Mouse (Mus musculus): ENCODE results near the gene Zfp598.
"Not testable (repeated sequence)": the region's sequence is repeated elsewhere in the genome, so short reads cannot be mapped to it uniquely, and the experiment has no call there.

Gene Zfp598

DNA sequence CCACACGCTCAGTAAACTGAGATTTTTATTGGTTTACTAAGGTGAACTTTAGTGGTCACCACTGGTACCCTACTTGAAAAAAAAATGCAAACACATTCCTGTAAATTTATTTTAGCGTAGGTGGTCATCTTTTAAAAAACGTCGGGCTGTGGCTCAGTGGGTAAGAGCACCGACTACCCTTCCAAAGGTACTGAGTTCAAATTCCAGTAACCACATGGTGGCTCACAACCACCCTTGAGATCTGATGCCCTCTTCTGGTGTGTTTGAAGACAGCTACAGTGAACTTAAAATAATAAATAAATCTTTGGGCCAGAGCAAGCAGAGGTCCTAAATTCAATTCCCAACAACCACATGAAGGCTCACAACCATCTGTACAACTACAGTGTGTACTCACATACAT is 49.5 kb downstream of the Zfp598 start:
- in situ Hi-C loops (cut with MboI; ENCODE audit: unreplicated experiment in 2 of 2), result not testable (repeated sequence)

DNA sequence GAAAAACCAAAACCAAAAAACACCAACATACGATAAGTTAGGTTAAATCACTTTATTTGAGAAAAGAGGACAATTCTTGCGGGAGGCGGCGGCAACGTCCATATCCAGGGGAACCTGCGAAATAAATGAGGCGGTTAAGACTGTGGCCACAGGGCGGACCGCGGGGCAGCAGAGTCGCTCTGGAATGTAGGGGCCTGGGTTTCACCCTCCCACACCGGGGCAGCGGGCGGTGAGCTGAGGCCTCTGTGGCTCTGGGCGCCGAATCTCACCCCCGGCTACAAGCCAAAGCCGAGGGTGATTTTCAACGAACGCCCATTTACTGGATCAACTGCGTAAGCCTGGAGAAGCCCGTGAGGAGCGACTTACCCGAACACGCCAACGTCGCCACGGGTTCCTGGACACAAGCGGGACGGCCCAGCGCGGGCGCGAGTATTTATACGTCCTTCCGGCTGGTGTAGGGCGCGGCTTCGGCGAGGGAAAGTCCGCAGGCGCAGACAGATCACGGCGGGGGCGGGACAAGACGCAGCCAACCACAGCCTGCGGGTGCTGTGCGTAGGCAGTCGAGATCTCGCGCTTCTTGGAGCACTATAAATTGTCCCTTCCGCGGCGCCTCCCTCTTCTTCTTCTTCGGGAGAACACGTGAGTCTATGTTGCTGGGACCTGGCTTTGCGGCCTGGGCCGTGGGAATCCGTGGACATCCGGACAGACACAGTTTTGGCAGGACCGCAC is 50.2 kb downstream of the Zfp598 start:
- in situ Hi-C loops (cut with MboI; ENCODE audit: unreplicated experiment in 2 of 2), result no loop called here

DNA sequence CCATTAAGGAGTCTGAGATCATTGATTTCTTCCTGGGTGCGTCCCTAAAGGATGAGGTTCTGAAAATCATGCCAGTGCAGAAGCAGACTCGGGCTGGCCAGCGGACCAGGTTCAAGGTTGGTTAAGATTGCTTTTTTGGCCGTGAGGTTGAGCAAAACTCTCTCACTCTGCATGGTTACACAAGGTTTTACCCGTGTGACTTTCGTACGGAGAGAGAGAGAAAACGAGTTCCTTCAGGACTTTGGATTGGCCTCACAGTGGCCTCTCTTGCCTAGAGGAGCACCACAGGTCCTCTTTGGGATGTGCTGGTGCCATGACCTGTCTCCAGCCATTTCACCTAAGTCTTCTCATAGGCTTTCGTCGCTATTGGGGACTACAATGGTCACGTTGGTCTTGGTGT is 51.1 kb downstream of the Zfp598 start:
- in situ Hi-C loops (cut with MboI; ENCODE audit: unreplicated experiment in 2 of 2), result not testable (repeated sequence)

DNA sequence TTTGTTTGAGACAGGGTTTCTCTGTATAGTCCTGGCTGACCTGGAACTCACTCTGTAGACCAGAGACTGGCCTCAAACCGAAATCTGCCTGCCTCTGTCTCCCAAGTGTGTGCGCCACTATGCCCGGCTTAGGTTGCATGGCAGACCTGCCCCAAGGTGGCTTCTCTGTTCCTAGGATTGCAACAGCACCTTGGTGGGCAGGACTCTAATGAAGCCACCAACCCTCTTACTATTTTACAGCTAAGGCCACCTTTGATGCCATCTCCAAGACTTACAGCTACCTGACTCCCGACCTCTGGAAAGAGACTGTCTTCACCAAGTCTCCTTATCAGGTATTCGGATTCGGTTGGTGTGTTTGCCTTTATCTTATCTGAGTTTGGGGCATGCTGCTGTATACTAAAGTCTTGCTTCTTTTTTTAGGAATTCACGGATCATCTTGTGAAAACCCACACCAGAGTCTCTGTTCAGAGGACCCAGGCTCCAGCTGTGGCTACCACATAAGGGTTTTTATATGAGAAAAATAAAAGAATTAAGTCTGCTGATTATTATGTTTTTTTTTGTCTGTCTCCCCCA is 52.0 kb downstream of the Zfp598 start:
- in situ Hi-C loops (cut with MboI; ENCODE audit: unreplicated experiment in 2 of 2), result not testable (repeated sequence)

DNA sequence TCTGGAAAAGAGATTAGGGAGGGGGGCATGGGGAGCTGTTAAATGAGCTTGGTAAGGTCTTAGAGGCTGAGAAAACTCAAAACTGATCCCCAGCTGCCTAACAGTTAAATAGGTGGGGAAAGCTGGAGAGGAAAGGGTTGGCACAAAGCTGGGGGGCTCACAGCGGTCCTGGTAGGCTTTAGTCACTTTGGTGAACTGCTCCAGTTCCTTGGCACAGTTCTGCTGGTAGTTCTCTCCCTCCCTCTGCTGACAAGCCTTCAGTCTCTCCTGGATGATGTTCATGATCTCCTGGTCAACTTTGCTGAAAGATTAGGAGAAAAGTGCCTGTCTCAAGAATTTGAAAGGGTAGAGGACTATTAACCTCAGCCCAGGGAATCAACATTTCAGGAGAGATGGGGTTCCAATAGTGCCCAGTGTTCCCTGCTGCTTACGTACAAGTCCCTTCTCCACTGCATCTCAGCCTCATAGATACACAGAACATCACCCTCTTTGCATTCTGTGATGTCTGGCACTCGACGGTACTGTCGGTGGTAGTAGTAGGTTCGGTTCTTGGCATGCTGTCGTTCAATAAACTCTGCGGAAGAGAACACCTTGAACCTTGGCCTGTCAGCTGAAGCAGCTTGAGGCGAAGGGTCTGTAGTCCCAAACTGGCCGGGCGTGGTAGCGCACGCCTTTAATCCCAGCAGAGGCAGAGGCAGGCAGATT is 52.9 kb downstream of the Zfp598 start:
- in situ Hi-C loops (cut with MboI; ENCODE audit: unreplicated experiment in 2 of 2), result no loop called here

DNA sequence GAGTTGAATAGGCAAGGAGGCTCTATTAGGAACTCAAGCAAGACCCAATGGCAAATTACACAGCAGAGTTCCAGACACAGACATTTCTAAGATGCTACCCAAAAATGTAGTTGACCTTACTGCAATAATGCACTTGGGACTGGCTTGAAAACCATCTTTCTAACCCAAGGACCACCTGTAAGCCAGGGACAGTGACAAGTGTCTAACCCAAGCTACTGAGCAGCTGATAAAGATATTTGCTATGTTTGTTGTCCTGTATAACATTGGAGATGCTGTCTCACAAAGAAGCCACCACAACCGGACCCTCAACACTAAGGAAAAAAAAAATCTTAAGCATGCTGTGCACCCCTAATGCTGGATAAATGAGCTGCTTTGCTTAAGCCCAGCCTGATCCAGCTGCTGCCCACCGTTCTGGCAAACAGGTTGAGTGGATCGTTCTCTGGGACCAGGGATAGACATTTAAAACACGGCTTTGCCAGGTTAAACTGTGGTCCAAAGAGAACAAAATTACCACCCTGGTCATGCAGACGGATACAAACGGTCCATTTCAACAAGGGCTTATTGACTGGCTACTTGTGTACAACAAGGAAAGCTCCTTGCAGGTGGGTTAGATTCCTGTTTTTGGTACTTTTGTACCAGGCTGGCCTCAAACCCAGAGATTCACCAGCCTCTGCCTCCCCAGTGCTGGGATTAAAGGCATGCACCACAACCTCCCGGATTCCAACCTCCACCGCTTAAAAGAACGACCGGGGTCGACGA is 53.8 kb downstream of the Zfp598 start:
- in situ Hi-C loops (cut with MboI; ENCODE audit: unreplicated experiment in 2 of 2), result no loop called here

DNA sequence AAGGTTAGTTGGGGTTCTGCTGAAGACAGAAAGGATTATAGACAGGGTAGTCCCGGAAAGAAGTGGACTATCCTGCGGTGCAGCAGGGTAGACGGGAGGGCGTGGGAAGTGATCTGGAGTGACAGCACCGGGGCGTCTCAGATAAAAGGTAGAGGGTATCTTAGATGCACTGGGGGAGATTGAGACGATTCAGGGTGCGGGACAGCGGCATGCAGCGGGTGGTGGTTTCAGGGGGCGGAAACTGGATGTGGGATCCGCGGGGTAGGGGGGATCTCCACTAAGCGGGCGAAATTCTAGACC is 54.3 kb downstream of the Zfp598 start:
- in situ Hi-C loops (cut with MboI; ENCODE audit: unreplicated experiment in 2 of 2), result no loop called here

DNA sequence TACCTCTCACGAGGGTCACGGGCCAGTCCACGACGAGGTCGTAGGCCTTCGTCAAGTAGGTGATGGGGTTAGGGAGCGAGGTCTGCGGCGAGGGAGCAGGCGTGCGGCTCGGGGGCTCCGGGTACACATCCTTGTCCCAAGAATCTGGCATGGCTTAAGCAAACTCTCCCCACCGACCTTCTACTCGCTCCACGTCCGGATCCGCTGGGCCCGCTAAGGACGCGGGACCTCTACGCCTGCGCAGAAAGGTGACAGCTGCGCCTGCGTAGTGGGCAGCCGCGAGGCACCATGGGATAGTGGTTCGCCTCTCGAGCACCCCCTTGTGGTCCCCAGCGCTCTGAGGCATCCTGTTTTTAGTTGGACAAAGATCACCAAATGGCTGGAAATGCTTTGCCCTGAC is 54.7 kb downstream of the Zfp598 start, which contains the start of gene Ndufb10:
Gene Ndufb10, minus strand, starts transcription at position 295 of the 400 bp plus-strand sequence.
- in situ Hi-C loops (cut with MboI; ENCODE audit: unreplicated experiment in 2 of 2), result no loop called here

DNA sequence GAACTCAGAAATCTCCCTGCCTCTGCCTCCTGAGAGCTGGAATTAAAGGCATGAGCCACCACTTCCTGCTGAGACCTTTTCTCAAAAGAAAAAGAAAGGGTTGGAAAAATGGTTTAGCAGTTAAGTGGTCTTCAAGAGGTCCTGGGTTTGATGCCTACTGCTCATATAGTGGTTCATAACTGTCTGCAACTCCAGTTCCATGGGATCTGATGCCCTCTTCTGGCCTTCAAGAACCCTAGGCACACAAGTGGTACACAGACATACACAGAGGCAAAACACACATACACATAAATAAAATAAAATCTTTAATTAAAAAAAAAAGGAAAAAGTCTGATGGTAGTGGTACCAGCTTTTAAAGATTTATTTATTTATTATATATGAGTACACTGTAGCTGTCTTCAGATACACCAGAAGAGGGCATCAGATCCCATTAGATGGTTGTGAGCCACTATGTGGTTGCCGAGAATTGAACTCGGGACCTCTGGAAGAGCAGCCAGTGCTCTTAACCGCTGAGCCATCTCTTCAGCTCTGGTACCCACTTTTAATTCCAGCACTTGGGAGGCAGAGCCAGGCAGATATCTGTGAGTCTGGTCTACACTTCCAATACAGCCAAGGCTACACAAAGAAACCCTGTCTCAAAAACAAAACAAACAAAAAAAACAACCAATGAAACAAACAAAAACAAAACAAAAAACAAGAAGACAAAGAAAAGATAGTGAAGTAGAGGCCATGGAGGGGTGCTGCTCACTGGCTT is 56.3 kb downstream of the Zfp598 start:
- in situ Hi-C loops (cut with MboI; ENCODE audit: unreplicated experiment in 2 of 2), result no loop called here

DNA sequence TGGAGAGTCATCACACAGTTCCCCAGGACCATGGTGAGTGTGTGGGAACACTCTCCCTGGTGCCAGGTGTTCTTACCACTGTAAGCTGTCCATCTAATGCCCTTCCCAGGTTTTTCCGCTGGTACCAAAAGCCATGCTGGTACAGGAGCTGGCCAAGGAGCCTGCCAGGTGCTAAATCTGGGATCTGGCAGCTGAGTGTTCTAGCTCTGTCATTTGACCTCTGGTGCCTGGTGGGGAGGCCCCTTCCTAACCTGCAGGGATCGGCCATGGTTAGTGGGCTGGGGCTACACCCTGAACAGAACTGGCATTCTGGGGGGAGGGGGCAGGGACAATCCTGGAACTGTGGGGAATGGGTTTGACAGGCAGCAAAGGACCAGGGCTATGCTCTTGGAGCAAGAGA is 58.1 kb downstream of the Zfp598 start, which contains the start of gene Rpl3l:
Gene Rpl3l, plus strand, starts transcription at position 203 of the 400 bp plus-strand sequence.
- in situ Hi-C loops (cut with MboI; ENCODE audit: unreplicated experiment in 2 of 2), result no loop called here

DNA sequence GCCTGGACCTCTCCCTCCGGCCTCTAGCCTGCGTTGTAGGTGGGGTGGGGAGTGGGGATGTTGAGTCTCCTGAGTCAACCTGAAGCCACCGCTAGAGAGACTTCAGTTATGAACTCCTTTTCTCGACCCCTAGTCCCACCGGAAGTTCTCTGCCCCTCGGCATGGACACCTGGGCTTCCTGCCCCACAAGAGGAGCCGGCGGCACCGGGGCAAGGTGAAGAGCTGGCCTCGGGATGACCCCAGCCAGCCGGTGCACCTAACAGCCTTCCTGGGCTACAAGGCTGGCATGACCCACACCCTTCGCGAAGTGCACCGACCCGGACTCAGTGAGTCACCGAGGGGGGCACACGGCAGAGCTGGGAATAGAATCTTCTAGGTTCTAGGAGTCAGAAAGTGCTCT is 58.7 kb downstream of the Zfp598 start:
- in situ Hi-C loops (cut with MboI; ENCODE audit: unreplicated experiment in 2 of 2), result no loop called here

DNA sequence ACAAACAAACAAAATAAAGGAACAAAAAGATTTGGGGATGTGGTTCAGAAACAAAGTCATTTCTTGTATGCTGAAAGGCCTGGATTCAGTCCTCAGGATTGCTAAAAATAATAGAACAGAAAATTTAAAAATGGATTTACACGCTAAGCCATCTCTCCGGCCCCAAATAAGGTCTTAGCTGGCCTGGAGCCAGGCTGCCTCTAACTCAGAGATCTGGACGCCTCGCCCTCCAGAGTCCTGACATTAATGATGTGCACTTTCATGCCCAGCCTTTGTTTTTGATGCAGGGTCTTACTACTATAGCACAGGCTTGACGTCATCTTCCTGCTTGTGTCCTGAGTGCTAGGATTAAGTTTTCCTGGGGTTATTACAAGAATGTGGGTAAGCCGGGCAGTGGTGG is 59.6 kb downstream of the Zfp598 start:
- in situ Hi-C loops (cut with MboI; ENCODE audit: unreplicated experiment in 2 of 2), result no loop called here

DNA sequence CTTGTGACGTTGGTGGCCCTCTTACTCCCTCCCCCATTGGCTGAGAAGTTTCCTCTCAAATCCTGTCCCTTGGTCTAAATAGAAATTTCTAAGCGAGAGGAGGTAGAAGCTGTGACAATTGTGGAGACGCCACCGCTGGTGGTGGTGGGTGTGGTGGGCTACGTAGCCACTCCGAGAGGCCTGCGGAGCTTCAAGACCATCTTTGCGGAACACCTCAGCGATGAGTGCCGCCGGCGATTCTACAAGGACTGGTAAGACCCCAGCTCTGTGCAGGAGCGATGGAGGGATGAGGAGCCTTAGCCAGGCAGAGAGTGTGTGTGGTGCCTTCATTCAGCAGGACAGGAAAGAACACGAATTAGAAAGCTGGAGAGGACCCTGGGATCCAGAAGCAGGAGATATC is 61.3 kb downstream of the Zfp598 start:
- in situ Hi-C loops (cut with MboI; ENCODE audit: unreplicated experiment in 2 of 2), result loop anchor here in 1 of 2 experiments (10.0 kb wide), 1 partner anchor 634 kb away; the partner anchor contains the start of genes Tpsb2 and Tpsg1

Data from v-Abl transformed pro-B cells (cell line).